Mouse (Mus musculus) small intestine, adult 2 months (tissue): Measurements from ENCODE around the gene Tanc2. TPM values are rescaled to one million over a fixed set of nuclear protein-coding genes. Genes with fewer than 3 reads are reported as not detected.

Source experiments
- H3K27ac ChIP-seq: fragments of 200-500 bp; 2 replicates; pipeline ENCODE4 v1.5.1; 2012; ENCODE audit warnings: low read depth, low read length, control low read depth, inconsistent platforms; ENCODE audit not compliant: insufficient read depth
- H3K27me3 ChIP-seq: fragments of 200-500 bp; 2 replicates; pipeline ENCODE4 v1.6.1; 2012; ENCODE audit warnings: mild to moderate bottlenecking, moderate library complexity, low read length, inconsistent platforms; ENCODE audit not compliant: control insufficient read depth, insufficient read depth
- H3K36me3 ChIP-seq: fragments of 200-500 bp; 2 replicates; pipeline ENCODE4 v1.6.1; 2012; ENCODE audit warnings: mild to moderate bottlenecking, low read length, control low read depth, inconsistent platforms; ENCODE audit not compliant: control insufficient read depth, insufficient read depth
- H3K4me1 ChIP-seq: fragments of 200-500 bp; 2 replicates; pipeline ENCODE4 v1.6.1; 2012; ENCODE audit warnings: low read length, inconsistent platforms, mixed read lengths; ENCODE audit not compliant: control insufficient read depth, insufficient read depth, insufficient read length
- H3K4me3 ChIP-seq: fragments of 200-500 bp; 2 replicates; pipeline ENCODE4 v1.5.1; 2012; ENCODE audit warnings: low read depth, mild to moderate bottlenecking, control low read depth, inconsistent platforms, low read length, moderate library complexity
- CTCF ChIP-seq: fragments of 200-500 bp; IDR thresholded peaks from 2 replicates; pipeline ENCODE4 v1.5.1; 2012; ENCODE audit warnings: low read depth, mild to moderate bottlenecking, control low read depth, inconsistent platforms, low read length, moderate library complexity, mixed read lengths; ENCODE audit not compliant: insufficient replicate concordance, insufficient read length; ENCODE audit errors: extremely low read depth
- POLR2A ChIP-seq: fragments of 200-500 bp; IDR thresholded peaks from 2 replicates; pipeline ENCODE4 v1.6.1; 2012; ENCODE audit warnings: low read depth, mild to moderate bottlenecking, control low read depth, inconsistent platforms, low read length, moderate library complexity
- WGBS: fragments of 180-500 bp; shearing (Covaris S2); methylation state at CpG from one replicate; pipeline ENCODE4 v1.1.7; 2018; 5-methylcytosine and 5-hydroxymethylcytosine counted together
- polyA plus RNA-seq: library from polyadenylated mRNA; depleted of rRNA; stranded (reverse); fragments of >200 nt; gene quantifications from 2 replicates; pipeline ENCODE4 v1.2.3, GENCODE M21; 2012

The Tanc2 gene
- polyA plus RNA-seq, 1 experiment, result 2.1 TPM

DNA sequence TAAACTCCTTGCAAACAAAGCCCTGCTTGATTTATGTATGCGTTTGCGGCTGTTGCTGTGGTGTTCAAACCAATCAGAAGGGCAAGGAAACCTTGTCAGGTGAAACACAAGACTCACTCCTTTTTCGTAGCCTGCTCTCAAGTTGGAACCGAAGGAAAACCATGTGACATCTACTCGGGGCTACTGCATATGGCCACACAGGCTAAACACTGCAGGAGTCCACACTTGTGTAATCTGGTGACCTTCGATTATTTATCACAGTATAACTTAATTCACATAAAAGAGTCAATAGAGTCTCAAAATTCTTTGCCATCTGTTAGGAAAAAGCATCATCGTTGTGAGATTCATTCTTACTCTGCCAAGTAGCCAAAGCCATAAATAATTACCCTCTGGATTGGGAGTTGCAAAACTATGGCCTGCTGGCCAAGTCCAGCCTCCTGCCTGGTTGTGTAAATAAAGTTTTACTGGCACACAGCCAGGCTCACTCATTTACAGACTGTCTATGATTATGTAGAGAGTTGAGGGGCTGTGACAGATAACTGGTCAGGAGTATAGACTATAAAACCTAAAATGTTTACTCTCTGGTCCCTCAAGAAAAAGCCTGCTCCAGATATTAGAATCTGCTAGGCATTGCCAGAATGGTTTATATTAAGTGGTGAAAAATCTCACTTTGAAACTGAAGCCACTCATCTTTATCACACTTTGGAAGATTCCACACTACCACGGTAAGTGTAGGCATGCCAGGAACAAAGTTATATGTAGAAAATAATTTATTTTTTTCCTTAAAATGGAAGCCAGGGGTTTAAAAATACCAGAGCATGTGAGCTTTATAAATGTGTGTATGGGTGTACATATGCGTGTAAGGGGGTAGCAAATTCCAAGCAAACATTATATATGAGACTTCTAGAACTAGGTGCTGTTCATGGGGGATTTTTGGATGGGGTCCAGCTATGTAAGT lies 40.3 kb upstream of the Tanc2 start:
- Histone ChIP-seq H3K27me3 (no peaks in the 10 kb centered on the region), H3K36me3 (no peaks in the 10 kb centered on the region), H3K4me1 (peaks cover 3% of the 10 kb centered on the region; the same call in 1 of the 2 replicates), H3K27ac (no peak overlapping the region), H3K4me3 (no peak overlapping the region)
- 27% methylated on average over 9 of the region's 9 CpGs for WGBS
- no peak for TF ChIP-seq CTCF
- no peak for TF ChIP-seq POLR2A

GRCm38 (mm10) chr11:105557285-105557684 lies 32.5 kb upstream of the Tanc2 start:
- Histone ChIP-seq H3K27ac (no peak overlapping the region), H3K36me3 (no peaks in the 10 kb centered on the region), H3K4me1 (no peaks in the 10 kb centered on the region), H3K27me3 (no peaks in the 10 kb centered on the region), H3K4me3 (no peak overlapping the region)
- WGBS, result 69% methylated on average over 8 of the region's 8 CpGs
- TF ChIP-seq CTCF (no peak), POLR2A (no peak)

GRCm38 (mm10) chr11:105558091-105558490 lies 31.7 kb upstream of the Tanc2 start:
- Histone ChIP-seq H3K4me1 (no peaks in the 10 kb centered on the region), H3K27ac (no peak overlapping the region), H3K36me3 (no peaks in the 10 kb centered on the region), H3K27me3 (no peaks in the 10 kb centered on the region), H3K4me3 (no peak overlapping the region)
- TF ChIP-seq CTCF (no peak), POLR2A (no peak)

DNA sequence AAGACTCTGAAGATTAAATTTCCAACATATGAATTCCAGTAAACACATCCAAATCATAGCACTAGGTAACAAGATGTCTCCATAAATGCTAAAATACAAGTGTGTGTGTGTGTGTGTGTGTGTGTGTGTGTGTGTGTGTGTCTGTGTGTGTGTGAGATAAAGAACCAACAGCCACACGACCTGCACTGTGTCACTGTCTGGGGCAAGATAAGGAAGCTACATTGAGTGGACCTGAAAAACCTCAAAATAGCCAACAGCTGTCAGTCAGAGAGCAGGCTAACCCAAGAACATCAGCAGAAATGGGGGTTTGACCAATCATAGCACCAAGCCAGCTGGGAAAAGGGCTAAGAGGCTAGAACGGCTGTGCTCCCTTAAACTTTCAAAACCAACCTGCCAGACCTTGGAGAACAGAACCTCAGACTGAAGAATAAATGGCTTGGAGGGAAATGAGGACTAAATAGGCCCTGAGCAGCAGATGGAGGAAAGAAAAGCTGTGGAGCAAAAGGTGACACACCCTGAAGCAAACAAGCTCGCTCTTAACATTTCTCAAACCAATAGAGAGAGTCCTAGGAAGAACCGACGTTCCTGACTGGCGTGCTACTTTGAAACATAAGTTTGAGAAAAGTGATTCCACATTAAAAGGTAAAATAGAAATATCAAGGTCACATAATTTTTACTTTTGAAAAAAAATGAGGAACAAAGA lies 30.8 kb upstream of the Tanc2 start:
- Histone ChIP-seq H3K36me3 (no peaks in the 10 kb centered on the region), H3K27ac (no peak overlapping the region), H3K4me1 (no peaks in the 10 kb centered on the region), H3K4me3 (no peak overlapping the region), H3K27me3 (no peaks in the 10 kb centered on the region)
- 75% methylated on average over 6 of the region's 6 CpGs for WGBS
- TF ChIP-seq POLR2A (no peak), CTCF (no peak)

DNA sequence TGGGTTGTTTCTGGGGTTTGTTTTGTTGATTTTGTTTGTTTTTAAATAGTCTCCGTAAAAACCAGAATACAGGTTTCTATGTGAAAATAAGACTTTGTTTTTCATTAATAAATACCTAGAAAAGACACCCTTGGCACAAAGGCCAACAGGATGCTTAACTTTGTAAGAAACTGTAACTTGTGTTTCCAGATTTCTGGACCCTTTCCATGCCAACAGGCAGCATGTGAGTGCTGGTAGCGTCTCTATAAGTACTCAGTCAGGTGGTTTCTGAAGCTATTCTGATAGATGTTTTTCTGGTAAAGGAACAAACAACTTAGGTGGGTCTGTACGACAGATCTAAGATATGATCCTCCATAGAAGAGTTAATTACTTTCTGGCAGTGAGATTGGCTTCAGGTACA lies 26.2 kb upstream of the Tanc2 start:
- H3K36me3 ChIP-seq, result no peaks in the 10 kb centered on the region
- no peaks in the 10 kb centered on the region for H3K4me1 ChIP-seq
- 75% methylated on average over 3 of the region's 3 CpGs for WGBS
- TF ChIP-seq CTCF (no peak), POLR2A (no peak)
- no peaks in the 10 kb centered on the region for H3K27me3 ChIP-seq
- no peak overlapping the region for H3K27ac ChIP-seq
- no peak overlapping the region for H3K4me3 ChIP-seq

DNA sequence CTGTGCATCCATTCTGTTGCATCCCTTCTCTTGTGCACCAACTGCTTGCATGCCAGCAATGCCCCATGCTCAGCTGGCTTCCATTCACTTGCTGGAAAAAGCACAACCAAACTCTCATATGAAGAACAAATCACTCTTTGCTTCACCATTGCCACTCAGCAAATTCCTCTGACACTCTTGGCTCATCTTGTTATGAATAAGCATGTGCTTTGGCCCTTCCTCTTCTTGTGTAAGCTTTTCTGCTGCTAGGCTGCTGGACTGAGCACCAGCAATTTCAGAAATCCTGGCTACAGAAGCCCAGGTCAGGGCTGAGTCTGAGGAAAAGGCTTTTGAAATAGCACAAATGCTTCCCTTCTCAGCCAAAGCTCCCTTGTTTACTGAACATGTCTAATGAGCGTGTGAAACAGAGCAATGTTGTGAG lies 22.6 kb upstream of the Tanc2 start:
- 51% methylated on average over 1 of the region's 1 CpGs for WGBS
- no peak for TF ChIP-seq POLR2A
- TF ChIP-seq CTCF, result no peak
- no peaks in the 10 kb centered on the region for H3K27me3 ChIP-seq
- no peak overlapping the region for H3K4me3 ChIP-seq
- H3K36me3 ChIP-seq, result no peaks in the 10 kb centered on the region
- H3K4me1 ChIP-seq, result no peaks in the 10 kb centered on the region
- H3K27ac ChIP-seq, result no peak overlapping the region

DNA sequence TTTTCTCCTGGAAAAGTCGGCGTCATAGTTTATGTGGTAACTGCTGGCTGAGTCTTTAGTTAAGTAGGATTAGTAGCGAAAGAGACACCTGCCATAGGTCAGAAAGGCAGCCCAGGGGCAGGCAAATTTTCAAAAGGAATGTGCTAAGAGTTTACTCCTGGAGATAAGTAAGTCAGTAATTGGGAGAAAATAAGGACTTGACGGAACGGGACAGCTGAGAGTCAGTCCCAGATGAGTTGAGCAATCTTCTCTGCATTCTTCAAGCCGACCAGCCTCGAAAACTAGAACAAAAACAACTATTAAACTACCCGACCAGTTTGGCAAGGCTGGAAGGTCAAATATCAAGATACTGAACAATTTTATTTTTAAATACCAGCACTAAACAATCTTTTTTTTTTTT lies 17.8 kb upstream of the Tanc2 start:
- no peaks in the 10 kb centered on the region for H3K4me1 ChIP-seq
- H3K36me3 ChIP-seq, result no peaks in the 10 kb centered on the region
- H3K27me3 ChIP-seq, result no peaks in the 10 kb centered on the region
- TF ChIP-seq CTCF (no peak), POLR2A (no peak)
- 56% methylated on average over 8 of the region's 8 CpGs for WGBS
- H3K27ac ChIP-seq, result no peak overlapping the region
- no peak overlapping the region for H3K4me3 ChIP-seq
